Mouse (Mus musculus) layer of hippocampus, adult 9-10 months (tissue): ENCODE data around the gene Rlf.
"Not testable (repeated sequence)": the region's sequence is repeated elsewhere in the genome, so short reads cannot be mapped to it uniquely, and the experiment has no call there.

Experiments used
- DNase-seq: peaks from one replicate; pipeline ENCODE4 v3.0.0; 2022; ENCODE audit warnings: low spot score

Gene Rlf

DNA sequence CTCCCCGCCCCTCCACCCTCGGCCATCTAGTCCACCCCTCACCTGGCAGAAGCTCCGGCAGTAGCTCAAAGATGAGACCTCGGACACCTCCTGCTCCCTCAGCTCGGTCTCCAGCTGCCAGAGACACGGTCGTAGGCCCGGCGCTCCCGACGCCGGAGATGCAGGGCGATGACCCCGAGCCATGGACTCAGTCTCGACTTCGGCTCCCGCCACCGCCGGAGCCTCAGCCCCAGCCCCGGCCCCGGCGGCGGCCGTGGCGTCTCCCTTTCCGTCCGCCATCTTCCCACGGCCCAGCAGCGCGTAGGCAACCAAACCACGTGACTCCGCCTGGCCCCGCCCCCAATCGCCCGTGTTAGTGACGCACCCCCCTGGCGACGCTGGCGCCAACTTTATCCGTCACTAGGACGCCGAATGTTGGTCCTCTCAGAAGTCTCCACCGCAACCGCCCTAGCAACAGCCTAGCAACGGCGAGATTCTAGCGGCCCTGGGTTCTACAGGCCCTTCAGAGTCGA, at the start of gene Rlf:
Gene Rlf, minus strand, starts transcription at position 292 of the 512 bp plus-strand sequence.
- DNase-seq, result peak; percentile 97

GRCm38 (mm10) chr4:121241612-121242000, 26.7 kb upstream of the Rlf start:
- DNase-seq, result no peak

- peak; percentile 18 for DNase-seq
Measured at GRCm38 (mm10) chr4:121240637-121241611, 26.0 kb upstream of the Rlf start.

GRCm38 (mm10) chr4:121239878-121240277, 25.0 kb upstream of the Rlf start:
- no peak for DNase-seq

DNA sequence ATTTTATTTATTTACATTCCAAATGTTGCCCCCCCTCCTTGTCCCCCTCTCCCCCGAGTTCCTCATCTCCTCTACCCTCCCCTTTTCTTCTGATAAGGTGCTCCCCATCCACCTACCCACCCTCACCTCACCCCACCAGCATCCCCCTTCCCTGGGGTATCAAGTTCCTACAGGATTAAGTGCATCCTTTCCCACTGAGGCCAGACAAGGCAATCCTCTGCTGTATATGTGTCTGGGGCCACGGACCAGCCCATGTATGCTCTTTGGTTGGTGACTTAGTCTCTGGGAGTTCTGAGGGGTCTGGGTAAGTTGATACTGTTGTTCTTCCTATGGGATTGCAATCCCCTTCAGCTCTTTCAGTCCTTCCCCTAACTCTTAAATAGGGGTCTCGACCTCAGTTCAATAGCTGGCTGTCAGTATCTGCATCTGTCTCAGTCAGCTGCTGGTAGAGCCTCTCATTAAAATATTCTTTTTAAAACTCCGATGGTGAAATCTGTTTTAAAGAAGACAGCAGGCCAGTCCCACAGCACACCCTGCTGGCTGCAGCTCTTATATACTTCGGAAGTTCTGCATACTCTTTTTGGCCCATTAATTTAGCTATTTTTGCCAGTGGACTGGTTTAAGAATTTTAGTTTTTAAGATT, 17.0 kb upstream of the Rlf start:
- no peak for DNase-seq

- no peak for DNase-seq
Measured at GRCm38 (mm10) chr4:121230943-121231614, 16.2 kb upstream of the Rlf start.

- DNase-seq, result peak; percentile 32
Measured at GRCm38 (mm10) chr4:121227072-121227471, 12.2 kb upstream of the Rlf start.

DNA sequence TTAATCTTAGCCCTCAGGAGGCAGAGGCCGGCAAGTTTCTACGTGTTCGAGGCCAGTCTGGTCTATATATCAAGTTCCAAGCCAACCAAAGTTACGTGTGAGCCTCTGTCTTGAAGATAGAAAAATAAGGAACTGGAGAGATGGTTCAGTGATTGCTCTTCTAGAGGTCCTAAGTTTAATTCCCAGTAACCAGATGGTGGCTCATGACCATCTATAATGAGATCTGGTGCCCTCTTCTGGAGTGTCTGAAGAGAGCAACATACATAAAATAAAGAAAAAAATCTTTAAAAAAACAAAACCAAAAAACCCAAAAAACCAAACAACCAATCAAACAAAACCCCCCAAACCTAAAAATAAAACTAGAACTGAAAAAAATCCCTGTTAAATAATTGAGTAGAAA, 10.3 kb upstream of the Rlf start:
- DNase-seq, result no peak

- DNase-seq, result no peak
Measured at GRCm38 (mm10) chr4:121223136-121223535, 8.3 kb upstream of the Rlf start.

GRCm38 (mm10) chr4:121216216-121216615, 1.3 kb upstream of the Rlf start:
- no peak for DNase-seq

DNA sequence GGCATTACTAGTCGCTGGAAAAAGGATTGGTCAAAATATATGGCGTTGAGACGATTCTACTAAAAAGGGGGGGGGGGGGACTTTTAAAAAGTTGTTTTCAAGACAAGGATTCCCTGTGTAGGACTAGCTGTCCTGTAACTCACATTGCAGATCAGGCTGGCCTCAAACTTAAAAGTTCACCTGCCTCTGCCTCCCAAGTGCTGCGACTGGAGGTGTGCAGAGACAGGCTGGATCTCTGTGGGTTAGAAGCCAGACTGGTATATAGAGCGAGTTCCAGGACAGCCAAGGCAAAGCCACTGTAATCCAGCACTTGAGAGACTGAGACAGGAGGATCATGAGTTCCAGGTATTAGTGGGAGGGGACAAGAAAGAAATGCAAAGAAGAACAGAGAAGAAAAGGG, 605 bp upstream of the Rlf start:
- DNase-seq, result no peak

DNA sequence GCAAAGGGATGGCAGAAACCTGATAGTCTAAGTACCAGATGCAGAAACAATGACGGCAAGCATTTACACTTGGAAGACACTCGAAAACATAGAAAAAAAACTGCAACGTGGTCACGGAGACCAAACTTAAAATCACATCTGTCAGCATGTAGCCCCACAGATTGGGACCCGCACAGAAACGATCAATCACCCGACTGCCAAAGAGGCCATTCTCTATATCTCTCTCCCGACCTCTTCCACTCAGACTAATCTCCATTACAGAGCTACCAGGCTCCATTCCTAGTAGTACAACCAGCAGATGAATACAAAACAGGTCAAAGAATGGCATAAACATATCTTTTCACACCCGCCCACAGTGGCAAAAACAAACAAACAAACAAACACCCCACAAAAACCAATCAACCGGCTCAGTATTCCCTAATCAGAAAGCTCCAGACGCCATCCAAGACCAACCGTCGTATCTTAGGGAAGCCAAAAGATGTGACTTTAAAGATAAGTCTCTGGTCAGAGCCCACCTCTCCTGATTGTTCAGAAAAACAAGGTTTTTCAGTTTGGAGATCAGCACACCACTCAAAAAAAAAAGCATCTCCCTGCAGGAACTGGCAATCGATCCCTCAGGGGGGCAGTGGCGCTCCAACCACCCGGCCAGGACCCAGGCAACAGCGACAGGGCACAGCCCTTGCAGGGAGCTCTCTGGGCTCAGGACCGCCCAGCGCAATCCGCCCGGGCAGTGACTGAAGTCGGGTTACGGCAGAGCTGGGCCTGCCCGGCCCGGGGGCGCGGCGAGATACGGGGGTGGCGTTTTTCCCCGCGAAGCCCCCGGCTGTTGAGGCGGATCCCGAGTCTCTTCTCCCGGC, 720 bp downstream of the Rlf start:
- DNase-seq, result no peak

DNA sequence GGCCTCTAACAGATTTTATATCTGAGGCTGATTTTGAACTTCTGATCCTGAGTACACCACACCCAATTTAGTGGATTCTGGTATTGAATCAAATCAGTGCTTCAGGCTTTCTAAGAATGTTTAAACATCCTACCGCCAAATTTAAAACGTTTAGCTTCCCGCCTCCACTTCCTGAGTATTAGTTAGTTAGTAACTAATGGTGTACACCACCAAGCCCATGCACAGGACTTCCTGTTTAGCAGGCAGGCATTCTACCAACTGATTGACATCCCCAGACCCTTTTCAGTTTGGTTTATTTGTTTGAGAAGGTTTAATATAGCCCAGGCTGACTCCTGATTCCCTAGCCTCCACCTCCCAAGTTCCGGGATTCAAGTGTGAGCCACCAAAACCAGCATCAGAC, 6.0 kb downstream of the Rlf start:
- no peak for DNase-seq

DNA sequence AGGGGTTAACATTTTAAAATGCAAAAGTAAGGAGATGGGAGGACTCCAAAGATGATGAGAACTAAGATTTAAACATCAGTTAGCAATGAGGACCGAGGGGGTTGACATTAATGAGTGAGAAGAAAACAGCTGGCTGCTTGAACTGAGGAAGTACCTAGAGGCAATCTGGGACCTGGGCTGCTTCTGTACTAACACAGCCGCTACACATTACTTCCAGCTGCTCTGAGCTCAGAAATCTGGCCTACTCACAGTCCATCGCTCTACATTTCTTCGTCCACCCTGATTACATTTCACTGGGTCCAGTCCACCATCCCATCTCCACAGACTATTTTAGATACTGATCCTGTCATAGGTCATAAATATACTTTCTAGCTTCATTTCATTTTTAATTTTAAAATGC, 17.0 kb downstream of the Rlf start:
- no peak for DNase-seq

DNA sequence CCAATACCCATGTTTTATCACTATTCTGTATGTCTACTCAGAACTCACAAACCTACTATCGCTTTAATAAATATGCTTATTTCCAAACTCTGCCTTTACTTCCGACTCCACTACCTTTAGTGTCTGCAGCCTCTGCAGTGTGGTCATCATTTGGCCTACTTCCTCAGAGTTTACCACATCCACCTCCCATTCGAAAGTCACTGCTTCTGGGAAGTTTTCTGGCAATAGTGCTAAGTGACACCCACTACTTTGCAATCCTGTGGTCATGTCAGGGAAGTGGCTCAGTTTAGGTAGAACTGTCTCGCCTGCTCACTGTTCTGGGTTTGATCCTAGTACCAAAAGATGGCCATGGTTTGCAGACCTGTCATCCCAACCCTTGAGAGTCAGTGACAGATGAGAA, 17.9 kb downstream of the Rlf start:
- no peak for DNase-seq

DNA sequence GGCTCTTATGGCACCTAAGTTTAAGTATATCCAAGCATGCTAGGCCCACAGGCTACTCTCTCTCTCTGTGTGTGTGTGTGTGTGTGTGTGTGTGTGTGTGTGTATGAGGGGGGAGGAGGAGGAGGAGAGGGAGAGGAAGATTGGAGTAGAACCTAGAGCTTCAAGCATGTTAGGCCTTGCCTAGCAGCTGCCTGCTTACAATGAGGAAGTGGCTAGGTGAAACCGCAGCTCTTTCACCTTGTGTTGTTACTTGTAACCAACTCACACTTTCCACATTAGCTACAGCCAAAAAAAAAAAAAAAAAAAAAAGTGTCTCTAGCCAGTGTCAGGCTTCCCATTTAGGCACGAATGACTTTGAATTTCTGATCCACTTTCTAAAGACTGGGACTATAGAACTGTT, 18.7 kb downstream of the Rlf start:
- no peak for DNase-seq

GRCm38 (mm10) chr4:121194736-121195135, 20.1 kb downstream of the Rlf start:
- no peak for DNase-seq

DNA sequence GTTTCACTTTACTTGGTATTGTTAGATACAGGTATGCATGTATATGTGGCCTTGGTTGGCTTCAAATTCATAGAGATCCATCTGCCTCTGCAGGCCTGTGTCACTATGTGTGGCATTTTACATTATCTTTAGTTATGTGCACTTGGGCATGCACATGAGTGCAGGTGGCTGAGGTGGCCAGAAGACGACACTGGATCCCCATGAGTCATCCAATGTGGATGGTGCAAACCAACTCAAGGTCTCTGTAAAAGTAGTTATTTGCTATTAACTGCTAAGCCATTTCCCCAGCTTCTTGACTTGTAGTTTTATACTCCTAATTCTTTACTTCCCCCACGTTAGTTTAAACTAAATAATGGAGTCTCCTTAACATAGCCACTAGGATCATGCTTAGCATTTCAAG, 22.6 kb downstream of the Rlf start:
- DNase-seq, result no peak

- DNase-seq, result no peak
Measured at GRCm38 (mm10) chr4:121189341-121189740, 25.5 kb downstream of the Rlf start.

GRCm38 (mm10) chr4:121179669-121180068, 35.2 kb downstream of the Rlf start:
- DNase-seq, result no peak

GRCm38 (mm10) chr4:121167656-121168055, 47.2 kb downstream of the Rlf start:
- DNase-seq, result no peak

- not testable (repeated sequence) for DNase-seq
Measured at GRCm38 (mm10) chr4:121166697-121167096, 48.2 kb downstream of the Rlf start.
